Mouse (Mus musculus): ENCODE data around the gene Rbm5.

Gene Rbm5

DNA sequence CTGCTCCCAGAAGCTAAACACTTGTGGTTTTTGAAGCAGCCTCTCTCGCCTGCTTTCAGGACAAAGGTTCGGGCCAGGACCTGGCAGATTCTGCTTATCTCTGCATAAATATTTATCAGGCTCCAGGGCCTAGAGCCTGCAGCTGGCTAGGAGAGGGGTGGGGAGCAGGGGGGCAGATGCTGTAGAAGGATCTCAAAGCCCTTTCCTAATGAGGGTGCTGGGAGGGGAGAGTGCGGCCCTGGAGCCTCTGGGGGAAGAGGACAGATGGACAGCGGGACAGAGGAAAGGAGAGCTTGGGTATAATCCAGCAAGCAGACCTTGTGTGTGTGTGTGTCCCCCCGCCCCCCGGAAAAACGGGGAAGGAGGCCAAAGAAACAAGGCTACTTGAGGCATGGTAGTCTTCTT, 36.2 kb downstream of the Rbm5 start:
- no peak for DNase-seq (ENCODE audit: extremely low spot score, low read depth, low spot score)

DNA sequence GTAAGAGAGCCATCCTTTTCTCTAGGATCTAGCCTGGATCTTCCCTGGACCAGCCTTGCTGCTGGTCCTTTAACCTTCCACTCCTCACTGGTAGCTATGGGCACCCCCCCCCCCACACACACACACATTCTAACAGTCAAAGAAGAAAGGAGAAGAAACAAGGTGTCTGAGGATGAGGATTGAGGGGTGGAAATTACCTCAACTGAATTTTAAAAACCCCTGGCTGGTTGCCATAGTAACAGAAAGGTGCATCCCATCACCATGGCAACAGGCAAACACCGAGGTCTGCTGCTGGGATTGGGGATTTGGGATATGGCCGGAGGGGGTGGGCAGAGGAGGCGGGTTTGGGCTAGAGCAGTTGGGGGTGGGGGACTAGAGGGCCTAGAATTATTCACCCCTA, 41.1 kb downstream of the Rbm5 start:
- DNase-seq (ENCODE audit: extremely low spot score, low read depth, low spot score): no peak

DNA sequence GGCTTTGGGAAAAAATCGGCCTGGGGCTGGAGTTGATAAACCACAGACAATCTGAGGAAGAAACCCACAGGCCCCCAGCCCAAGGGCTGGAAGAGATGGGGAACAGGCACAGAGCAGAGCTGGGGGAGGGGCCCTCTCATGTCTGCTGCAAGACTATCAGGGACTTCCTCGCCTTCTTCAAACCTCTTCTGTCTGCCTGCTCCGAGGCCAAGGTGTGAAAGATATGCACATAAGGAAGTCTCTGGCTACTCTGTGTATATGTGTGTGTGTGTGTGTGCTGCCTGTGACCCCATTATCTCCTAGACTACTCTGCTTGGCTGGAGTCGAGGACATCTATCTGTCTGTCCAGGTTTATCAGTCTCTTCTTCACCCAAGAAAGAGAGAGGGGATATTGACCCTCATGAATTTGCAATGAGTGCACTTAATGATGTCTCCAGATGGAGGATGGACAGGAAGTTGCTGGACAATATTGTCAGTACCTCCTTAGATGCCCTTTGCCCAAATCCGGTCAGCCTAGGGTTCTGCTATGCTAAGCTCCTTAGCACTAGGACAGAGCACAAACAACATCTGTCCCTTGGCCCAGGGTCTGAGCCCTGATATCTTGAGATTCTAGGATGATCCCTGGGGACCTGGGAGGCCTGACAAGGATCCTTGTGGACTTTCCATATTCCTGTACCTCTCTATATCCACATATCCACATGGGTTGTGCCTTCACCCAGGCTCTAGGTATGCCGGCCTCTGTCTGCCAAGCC, 41.7 kb downstream of the Rbm5 start:
- no peak for DNase-seq (ENCODE audit: extremely low spot score, low read depth, low spot score)

DNA sequence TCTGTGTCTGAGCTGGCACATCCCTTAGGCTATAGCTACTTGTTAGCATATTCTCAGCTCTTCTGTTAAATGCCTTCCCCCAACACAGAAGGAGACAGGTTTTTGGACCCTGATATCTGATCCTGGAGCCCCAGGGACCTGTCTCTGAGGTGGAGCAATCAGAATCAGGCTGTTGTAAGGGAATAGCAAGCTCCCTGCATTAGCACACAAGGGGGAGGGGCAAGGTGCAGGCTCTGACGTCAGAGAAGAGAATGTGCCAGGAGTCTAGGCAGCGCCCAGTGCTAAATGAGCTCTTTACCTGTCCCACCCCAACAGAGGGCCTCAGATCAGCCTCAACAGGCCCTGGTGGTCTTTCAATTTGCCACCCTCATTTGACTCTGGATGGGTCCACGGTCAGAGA, 43.8 kb downstream of the Rbm5 start:
- no peak for DNase-seq (ENCODE audit: extremely low spot score, low read depth, low spot score)

DNA sequence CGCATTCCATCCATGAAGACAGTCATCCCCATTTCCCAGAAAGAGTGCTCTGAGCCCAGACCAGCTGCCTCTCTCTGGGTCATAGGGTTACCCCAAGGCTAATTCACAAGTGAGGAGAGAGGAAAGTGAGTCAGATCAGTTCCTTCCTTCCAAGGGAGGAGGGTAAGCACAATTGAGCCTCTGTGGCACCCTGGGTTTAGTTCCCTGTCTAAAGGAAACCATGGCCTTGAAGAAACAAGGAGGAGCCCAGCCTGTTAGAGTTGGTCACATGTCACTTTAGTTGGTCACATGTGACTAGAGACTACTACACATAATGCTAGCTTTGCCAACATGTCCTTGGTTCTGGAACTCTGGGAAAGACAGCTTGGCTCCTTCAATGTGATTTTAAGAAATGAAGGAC, 46.0 kb downstream of the Rbm5 start:
- no peak for DNase-seq (ENCODE audit: extremely low spot score, low read depth, low spot score)

DNA sequence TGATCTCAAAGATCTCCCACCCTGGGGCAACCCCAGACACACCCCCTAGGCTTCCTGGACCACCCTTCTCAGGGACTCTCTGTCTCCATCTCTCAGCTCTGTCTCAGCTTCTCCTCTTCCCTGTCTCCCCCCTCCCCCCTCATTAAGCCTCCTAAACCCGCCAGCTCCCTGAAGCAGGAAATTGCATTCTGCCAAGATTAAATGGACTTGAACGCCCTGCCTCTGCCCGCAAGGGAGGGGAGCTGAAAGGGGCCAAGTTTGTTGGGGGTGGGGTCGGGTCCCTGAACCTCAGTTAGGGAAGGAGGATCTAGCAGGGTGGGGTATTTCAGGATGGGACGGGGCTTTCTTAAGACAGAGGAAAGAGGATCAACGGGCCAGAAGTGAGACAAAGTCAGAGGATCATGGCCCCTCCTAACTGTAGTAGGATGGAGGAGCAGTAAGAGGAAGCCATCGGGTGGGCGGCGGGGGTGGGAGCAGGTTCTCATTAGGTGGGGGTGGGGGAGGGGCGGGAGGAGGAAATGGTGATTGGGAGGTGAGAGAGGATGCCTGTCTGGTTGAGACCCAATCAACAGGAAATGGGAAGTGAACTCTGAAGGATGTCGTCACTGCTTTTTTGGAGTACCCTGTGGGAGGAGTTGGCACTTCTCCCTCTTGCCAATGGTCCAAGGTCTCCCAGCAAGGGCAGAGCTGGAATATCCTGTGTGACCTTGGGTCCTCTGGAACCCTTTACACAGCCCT, 46.8 kb downstream of the Rbm5 start:
- DNase-seq (ENCODE audit: extremely low spot score, low read depth, low spot score): no peak

DNA sequence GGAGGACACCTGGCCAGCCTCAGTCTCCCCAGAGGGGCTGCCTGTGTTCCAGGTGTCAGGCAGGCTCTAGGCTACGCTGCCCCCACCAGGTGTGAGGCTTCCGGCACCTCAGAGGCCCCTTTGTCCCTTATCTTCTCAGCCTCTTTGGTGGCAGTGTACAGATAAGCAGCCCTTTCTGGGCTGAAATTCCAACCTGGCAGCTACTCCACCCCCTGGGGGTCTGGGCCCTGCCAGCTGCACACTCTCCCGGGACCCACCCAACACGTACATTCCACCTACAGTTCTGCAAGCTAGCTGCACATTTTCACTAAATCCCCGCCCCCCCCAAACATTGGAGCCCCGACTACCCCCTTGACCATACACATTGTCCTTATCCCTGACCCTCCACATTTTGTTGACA, 47.5 kb downstream of the Rbm5 start:
- DNase-seq (ENCODE audit: extremely low spot score, low read depth, low spot score): no peak

DNA sequence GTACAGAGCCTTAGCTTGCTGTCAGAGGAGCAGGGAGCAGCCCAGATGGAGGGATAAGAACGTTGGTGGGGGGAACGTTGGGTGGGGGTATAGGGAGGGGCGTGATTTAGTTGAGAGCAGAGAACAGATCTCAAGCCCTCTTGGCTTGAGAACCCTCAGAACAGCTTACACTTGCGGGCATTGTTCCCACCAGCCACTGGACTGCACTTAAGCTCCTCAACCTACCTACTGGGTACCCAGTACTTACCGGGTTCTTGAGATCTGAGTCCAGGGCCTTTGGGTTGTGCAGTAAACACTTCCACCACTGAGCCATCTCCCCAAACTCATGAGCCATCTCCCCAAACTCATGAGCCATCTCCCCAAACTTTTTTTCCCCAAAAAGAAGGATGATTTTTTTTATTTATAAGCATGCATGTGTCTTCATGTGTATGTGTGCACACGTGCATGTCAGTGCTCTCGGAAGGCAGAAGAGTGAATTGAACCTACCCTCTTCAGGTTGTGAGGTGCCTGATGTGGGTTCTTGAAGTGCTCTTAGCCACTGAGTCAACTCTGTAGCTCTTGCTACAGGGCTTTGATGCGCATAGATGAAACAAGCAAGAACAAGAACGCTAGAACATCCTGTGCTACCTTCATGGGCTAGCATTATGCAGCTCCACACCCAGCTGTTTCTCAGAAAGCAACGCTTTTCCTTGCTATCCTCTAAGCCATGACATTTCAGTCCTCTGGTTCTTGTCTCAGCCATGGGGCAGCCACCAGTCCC, 51.8 kb downstream of the Rbm5 start:
- no peak for DNase-seq (ENCODE audit: extremely low spot score, low read depth, low spot score)

DNA sequence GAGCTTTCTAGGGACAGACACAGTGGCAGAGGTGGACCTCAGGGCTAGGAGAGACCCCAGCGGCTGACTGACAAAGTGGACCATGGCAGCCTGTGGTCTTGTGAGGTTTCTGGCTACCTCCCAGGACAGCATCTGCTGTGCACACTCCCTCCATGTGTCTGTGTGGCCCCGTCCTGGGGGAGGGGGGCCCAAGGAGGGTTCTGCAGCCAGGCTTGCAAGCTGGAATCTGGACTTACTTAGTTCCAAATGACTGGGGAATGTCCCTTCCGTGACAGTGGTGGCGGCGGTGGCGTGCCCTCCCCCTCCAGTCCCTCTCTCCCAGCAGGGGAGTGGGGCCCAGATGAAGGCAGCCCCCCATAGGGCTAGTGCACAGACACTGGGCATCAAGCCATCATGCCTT, 53.8 kb downstream of the Rbm5 start:
- DNase-seq (ENCODE audit: extremely low spot score, low read depth, low spot score): no peak

DNA sequence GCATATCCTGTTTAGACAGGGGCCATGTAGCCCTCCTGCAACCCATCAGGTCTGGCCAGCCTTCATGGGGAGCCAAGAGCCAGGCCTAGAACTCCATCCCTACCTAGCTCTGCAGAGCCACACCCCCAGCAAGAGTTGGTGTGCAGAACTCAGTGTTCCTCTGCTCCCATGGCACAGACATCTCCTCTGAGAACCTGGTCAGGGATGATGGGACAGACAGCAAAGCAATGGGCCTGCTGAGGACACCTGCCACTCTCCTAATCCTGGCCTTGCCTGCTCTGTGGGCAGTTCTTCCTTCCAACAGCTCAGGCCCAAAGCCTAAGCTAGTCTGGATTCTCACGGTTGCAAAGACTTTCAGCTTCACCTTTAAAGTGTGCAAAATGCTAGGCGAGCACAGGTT, 55.2 kb downstream of the Rbm5 start:
- DNase-seq (ENCODE audit: extremely low spot score, low read depth, low spot score): no peak

DNA sequence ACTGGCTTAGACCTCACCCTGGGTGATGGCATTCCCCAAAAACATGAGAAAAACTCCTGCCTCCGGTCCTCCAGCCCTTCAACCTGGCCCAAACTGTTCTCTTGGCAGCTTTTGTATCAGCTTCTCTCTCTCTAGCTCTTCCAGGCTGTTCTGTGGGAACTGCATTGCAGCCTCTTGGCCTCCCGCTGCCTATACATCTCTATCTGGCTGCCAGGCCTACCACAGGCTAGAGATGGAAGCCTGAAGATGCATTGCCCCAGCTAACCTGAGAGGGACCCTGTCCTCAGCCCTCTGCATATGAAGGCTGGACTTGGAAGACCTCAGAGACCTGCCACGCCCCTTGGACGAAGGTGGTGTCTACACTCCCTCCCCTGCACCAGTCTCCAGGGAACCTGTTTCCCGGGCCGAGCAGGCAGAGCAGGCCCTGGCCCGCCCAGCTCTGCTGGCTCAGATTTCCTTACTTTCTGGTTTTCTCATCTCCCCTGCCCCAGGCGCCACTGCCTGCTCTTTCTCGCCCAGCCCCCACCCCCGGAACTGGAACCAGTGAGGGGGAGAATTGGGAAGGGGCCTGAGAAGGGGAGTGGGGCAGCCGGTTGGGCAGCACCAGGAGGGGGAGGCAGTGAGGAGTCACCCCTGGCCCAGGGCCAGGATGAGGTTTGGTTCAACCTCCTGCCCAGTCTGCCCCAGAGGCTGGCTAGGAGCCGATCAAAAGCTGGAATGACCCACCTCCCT, 56.4 kb downstream of the Rbm5 start:
- DNase-seq (ENCODE audit: extremely low spot score, low read depth, low spot score): no peak

DNA sequence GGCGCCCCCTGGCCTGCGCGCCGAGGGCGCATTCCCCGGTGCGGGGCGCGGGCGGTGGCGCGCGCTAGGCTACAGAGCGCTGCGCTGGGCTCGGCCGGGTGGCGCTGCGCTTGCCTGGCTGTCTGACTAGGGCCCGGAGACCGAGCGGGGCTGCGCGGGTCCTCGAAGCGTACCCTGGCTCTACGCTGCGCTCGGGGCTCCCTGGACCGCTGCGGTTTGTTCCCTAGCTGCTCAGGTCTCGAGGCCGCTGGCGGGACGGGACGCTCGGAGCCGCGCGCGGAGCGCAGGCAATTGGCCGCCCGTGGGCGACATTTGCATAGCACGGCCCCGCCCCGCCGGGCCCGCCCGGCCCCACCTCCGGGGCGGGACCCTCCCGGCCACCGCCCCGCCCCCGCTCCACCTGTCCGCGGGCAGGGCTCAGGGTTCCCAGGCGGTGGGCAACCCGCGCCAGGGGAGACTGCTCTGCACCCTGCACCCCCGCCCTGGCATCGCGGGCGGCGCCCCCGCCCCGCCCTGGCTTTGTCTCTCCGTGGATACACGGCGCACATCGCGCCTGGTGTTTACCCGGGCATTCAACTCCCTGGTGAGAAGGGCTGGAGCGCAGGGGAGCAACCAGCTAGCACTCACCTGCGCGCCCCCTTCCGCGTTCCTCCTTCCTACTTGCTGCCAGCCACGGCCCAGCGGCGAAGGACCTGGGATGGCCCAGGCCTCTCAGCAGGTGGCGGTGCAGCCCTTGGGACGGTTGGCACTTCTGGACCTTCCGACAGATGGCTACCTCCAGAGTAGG, 60.9 kb downstream of the Rbm5 start, which contains the start of gene Sema3f:
Gene Sema3f (minus strand): TSS at position 779 of the 787 bp plus-strand sequence.
- no peak for DNase-seq (ENCODE audit: extremely low spot score, low read depth, low spot score)

DNA sequence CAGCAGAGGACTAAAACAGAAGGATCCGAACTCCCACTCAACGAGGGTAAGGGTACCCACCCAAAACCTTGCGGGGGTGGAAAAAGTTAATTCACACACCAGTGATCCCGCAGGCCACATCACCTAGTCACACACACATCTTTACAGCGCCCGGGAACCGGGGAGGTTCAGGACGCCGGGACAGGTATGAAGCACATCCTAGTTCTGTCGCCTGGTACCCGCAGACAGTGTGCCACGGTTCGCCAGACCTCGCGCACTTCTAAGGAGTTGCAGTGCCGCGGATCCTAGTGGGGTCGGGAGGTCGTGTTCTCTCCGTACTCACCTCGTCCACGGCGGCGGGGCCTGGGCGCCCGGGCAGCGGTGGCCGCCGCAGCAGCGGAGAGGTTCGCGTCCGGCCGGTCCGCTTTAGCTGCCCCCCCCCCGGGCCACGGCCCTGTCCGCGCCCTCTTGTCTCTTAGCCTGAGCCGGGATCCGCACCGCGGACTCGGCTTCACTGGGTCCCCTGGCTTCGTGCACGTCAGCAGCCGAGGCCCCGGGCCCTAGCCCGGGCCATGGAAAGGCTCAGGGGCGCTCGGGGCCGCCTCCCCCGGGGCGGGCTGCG, 61.6 kb downstream of the Rbm5 start:
- DNase-seq (ENCODE audit: extremely low spot score, low read depth, low spot score): no peak

DNA sequence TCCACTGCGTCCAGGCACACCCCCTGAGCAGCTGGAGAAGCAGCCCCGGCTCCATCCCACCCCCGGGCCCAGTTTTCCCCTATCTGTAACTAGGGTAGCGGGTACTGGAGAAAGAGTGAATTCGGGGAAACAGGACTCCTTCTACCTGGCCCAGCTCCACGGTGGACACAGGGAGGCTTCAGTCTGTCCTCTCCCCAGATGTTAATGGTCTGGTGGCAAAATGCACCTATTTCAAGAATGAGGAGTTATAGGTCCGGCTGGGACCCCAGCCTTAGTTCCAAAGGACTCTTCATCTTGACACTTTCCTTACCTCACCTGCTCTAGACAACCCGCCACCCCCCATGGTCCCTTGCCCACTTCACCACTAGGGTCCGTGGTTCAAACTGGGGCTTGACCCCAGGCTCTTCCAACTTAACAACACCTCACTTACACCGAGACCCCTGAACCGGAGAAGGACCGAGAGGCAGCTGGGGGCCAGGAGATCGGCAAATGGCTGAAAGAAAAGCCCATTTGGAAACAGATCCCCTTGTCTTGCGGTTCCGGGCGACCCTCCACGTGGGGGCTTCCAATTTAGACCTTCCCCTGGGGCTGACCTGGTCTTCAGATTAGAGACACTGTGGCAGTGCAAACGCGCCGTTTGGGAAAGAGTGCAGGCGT, 62.2 kb downstream of the Rbm5 start:
- DNase-seq (ENCODE audit: extremely low spot score, low read depth, low spot score): no peak

DNA sequence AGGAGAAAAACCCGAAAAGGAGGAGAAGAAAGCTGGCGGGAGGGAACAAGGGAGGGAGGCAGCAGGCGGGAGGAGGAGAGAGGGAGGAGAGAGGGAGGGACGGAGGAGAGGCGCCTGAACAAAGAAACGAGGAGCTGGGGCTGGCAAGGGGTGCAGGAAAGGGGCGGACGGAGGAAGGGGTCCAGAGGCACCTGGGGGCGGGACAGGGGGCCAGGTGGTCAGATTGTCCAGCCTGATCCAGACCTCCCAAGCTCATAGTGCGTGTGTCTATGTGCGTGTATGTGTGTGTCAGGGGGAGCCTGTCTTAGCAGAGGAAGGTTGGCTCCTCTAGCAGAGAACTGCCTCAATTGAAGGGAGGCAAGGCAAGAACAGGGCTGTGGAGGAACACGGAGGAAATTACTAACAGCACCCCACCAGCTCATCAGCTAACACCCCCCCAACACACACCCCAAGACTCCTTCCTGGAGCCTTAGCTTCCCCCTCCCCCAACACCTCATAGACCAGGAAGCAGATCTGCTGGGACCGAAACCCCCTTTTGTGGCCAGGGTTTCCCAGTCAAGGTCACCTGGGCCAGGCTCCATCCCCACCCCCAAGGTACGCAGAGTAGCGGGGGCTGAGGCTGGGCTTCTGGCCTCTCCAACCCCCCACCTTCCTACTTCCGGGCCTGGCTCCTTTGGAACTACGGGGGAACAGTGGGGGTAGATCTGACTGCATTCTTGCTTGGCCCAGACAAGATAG, 62.9 kb downstream of the Rbm5 start:
- DNase-seq (ENCODE audit: extremely low spot score, low read depth, low spot score): no peak

DNA sequence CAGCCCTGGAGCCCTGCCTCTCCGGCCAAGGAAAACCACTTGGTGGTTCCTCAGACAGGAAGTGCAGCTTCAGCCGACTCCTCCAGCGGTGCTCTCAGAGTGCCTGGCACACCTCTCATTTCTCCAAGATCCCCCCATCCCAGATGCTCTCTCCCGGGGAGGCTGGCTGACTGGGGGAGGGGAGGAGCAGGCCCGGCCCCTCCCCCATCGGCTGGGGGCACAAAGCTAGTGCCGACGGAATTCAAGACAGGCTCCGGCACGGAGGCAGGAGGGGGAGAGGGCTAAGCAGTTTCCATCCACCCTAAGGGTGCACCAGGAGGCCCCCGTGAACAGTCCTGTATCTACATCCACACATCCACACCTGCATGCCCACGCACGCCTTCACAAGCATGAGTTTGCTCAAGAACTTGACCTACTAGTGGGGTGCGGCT, 64.0 kb downstream of the Rbm5 start:
- no peak for DNase-seq (ENCODE audit: extremely low spot score, low read depth, low spot score)

DNA sequence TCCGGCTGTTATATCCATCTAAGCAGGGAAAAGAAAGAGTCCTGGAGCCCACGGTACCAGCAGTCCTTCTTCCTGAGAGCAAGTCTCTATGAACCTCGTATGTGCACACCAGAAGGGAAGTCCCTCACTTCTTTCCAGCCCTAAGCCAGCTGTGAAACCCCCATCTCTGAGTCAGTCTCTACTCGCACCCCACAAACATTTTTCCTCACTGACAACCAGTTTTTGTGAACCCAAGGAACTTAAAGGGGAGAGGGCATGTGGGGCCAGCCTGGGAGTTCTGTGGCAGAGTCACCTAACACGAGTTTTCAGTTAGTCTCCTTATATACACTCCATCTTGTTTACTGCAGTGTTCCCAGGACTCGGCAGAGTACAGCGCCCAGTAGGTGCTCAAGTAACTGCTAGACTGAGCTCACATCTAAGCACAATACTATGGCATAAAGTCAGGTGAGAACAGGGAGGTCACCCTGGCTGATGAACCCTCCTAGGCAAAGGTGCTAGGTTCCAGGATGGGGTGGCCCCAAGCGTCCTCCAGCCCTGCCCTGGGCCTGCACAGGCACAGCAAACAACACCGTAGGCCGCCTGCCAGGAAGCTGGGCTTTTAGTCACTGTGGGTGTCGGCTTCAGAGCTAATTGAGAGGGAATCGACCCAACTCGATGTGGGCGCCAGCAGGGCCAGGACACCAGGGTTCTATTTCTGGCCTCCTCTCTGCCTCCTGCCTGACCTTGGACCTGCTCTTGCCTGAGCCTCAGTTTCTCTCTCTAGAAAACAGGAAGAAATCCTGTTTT, 67.3 kb downstream of the Rbm5 start:
- DNase-seq (ENCODE audit: extremely low spot score, low read depth, low spot score): no peak

DNA sequence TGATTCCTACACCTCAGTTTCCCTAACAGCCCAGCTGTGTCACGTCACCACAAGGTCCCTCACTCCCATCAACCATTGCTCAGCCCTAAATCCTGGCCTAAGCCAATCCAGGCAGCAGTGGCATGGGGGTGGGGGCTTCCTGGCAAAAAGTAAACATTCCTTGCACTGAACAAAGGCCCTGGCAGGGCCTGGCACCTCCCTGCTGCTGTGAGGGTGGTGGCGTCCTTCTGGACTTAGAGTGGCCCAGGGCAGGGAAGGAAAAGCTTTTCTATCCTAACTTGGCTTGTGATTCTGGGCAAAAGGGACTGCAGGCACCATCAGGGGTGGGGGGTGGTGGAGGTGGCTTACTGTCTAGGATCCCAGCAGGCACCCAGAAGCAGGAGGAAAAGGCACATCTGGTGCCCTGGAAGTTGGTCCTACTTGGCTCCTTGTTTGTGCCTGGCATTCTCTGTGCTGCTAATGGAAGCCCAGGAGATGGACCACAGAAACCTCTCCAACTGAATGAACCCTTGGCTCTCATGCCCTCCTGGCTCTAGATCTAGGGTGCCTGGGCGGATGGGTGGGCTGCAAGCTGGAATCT, 68.1 kb downstream of the Rbm5 start:
- no peak for DNase-seq (ENCODE audit: extremely low spot score, low read depth, low spot score)

Measured in hindlimb bud, embryonic 11.5 days (tissue).